Mouse (Mus musculus): ENCODE results near the gene Clybl.

Gene Clybl

GRCm38 (mm10) chr14:122434039-122434438 is 252.5 kb downstream of the Clybl start:
- DNase-seq: no peak

GRCm38 (mm10) chr14:122436850-122437249 is 255.3 kb downstream of the Clybl start:
- no peak for DNase-seq

GRCm38 (mm10) chr14:122449601-122450495 is 268.3 kb downstream of the Clybl start:
- DNase-seq: no peak

GRCm38 (mm10) chr14:122450496-122451382 is 269.2 kb downstream of the Clybl start, which contains the start of gene Gm5089:
Gm5089 (minus strand) TSS chr14:122451115.
- no peak for DNase-seq

GRCm38 (mm10) chr14:122451551-122452145 is 270.1 kb downstream of the Clybl start:
- no peak for DNase-seq

Data from B cell, adult 2 months (primary cell).